Mouse (Mus musculus) hindbrain, embryonic 15.5 days (tissue): ENCODE data around the gene Zfp386. TPM values are rescaled to one million over a fixed set of nuclear protein-coding genes. Genes with fewer than 3 reads are reported as not detected.

ENCODE experiments used
- ATAC-seq: fragments of 200-750 bp; cut with Nextera tagmentation; 2 replicates; pipeline ENCODE4 v1.8.0; 2017; ENCODE audit warnings: low read depth, moderate number of reproducible peaks, moderate TSS enrichment; ENCODE audit not compliant: low FRiP score
- H3K27ac ChIP-seq: fragments of 300-500 bp; sonication (generic); replicated peaks from 2 replicates; pipeline ENCODE4 v1.5.1; 2015; ENCODE audit warnings: mild to moderate bottlenecking, inconsistent platforms
- H3K27me3 ChIP-seq: fragments of 300-500 bp; sonication (generic); 2 replicates; pipeline ENCODE4 v1.6.1; 2015; ENCODE audit warnings: control low read depth, inconsistent platforms
- H3K36me3 ChIP-seq: fragments of 300-500 bp; sonication (generic); 2 replicates; pipeline ENCODE4 v1.6.1; 2015; ENCODE audit warnings: control low read depth, inconsistent platforms
- H3K4me1 ChIP-seq: fragments of 300-500 bp; sonication (generic); replicated peaks from 2 replicates; pipeline ENCODE4 v1.6.1; 2015; ENCODE audit warnings: control low read depth, inconsistent platforms
- H3K4me2 ChIP-seq: fragments of 300-500 bp; sonication (generic); 2 replicates; pipeline ENCODE4 v1.6.1; 2015; ENCODE audit warnings: moderate library complexity, mild to moderate bottlenecking, inconsistent platforms
- H3K4me3 ChIP-seq: fragments of 300-500 bp; sonication (generic); 2 replicates; pipeline ENCODE4 v1.5.1; 2015; ENCODE audit warnings: mild to moderate bottlenecking, inconsistent platforms
- H3K9ac ChIP-seq: fragments of 300-500 bp; sonication (generic); 2 replicates; pipeline ENCODE4 v1.6.1; 2015; ENCODE audit warnings: inconsistent platforms
- H3K9me3 ChIP-seq: fragments of 300-500 bp; sonication (generic); 2 replicates; pipeline ENCODE4 v1.6.1; 2016; ENCODE audit warnings: control low read depth, inconsistent platforms
- WGBS: fragments of 180-500 bp; shearing (Covaris S2); methylation state at CpG from one replicate; pipeline ENCODE4 v1.1.7; 2015; 5-methylcytosine and 5-hydroxymethylcytosine counted together
- polyA plus RNA-seq: library from polyadenylated mRNA; unstranded; fragments of >200 nt; fragmentation: Nextera tagmentation; extraction: Ambion mirVana; gene quantifications from 2 replicates; pipeline ENCODE4 v1.2.1, GENCODE M21; 2015

Zfp386 gene
- polyA plus RNA-seq, 1 experiment from 2014 or later = 49.3 TPM

GRCm38 (mm10) chr12:116061561-116062193 is 14.2 kb downstream of the Zfp386 start:
- Histone ChIP-seq H3K4me3 (no peak overlapping the region), H3K27ac (no peak overlapping the region), H3K9ac (no peak overlapping the region), H3K4me2 (no peak overlapping the region), H3K27me3 (no peaks in the 10 kb centered on the region), H3K9me3 (peaks cover 40% of the 10 kb centered on the region), H3K36me3 (peaks cover 51% of the 10 kb centered on the region), H3K4me1 (no peaks in the 10 kb centered on the region)
- 100% methylated on average over 5 of the region's 5 CpGs for WGBS
- 0 out of 2 replicates have a peak, but pooled peaks have one; percentile 40 for ATAC-seq

- H3K4me2 ChIP-seq = no peak overlapping the region
- WGBS = 98% methylated on average over 2 of the region's 2 CpGs
- peaks cover 45% of the 10 kb centered on the region for H3K36me3 ChIP-seq
- no peak overlapping the region for H3K9ac ChIP-seq
- no peak overlapping the region for H3K27ac ChIP-seq
- H3K27me3 ChIP-seq = no peaks in the 10 kb centered on the region
- peaks cover 40% of the 10 kb centered on the region for H3K9me3 ChIP-seq
- ATAC-seq = peak; percentile 52; the same call in 1 of the 2 replicates
- no peaks in the 10 kb centered on the region for H3K4me1 ChIP-seq
- H3K4me3 ChIP-seq = no peak overlapping the region
Measured at GRCm38 (mm10) chr12:116062194-116062583, 14.7 kb downstream of the Zfp386 start.

- ATAC-seq = no peak
- H3K27ac ChIP-seq = no peak overlapping the region
- 99% methylated on average over 4 of the region's 4 CpGs for WGBS
Measured at GRCm38 (mm10) chr12:116063020-116063419, 15.5 kb downstream of the Zfp386 start.

GRCm38 (mm10) chr12:116071023-116071422 is 23.5 kb downstream of the Zfp386 start:
- H3K9me3 ChIP-seq = no peaks in the 10 kb centered on the region
- no peak overlapping the region for H3K9ac ChIP-seq
- H3K4me1 ChIP-seq = no peaks in the 10 kb centered on the region
- H3K4me3 ChIP-seq = no peak overlapping the region
- H3K27me3 ChIP-seq = peaks cover 4% of the 10 kb centered on the region; the same call in 1 of the 2 replicates
- peak; percentile 81 for ATAC-seq
- no peak overlapping the region for H3K4me2 ChIP-seq
- H3K27ac ChIP-seq = no peak overlapping the region
- H3K36me3 ChIP-seq = no peaks in the 10 kb centered on the region
- WGBS = 19% methylated on average over 3 of the region's 3 CpGs

More at GRCm38 (mm10) chr12:116063020-116063419, 15.5 kb downstream of the Zfp386 start:
- Histone ChIP-seq H3K36me3 (peaks cover 39% of the 10 kb centered on the region), H3K4me2 (no peak overlapping the region), H3K9ac (no peak overlapping the region), H3K4me3 (no peak overlapping the region), H3K9me3 (peaks cover 40% of the 10 kb centered on the region), H3K4me1 (no peaks in the 10 kb centered on the region), H3K27me3 (no peaks in the 10 kb centered on the region)

- peaks cover 19% of the 10 kb centered on the region; the same call in 1 of the 2 replicates for H3K27me3 ChIP-seq
- peak within 1 kb of the TSS; percentile 61 for H3K9ac ChIP-seq
- no peaks in the 10 kb centered on the region for H3K36me3 ChIP-seq
- peaks cover 9% of the 10 kb centered on the region for H3K4me1 ChIP-seq
- H3K4me2 ChIP-seq = peak within 1 kb of the TSS; percentile 95
- peak; percentile 93 for ATAC-seq
- no peaks in the 10 kb centered on the region for H3K9me3 ChIP-seq
- H3K4me3 ChIP-seq = peak within 1 kb of the TSS; percentile 61
- H3K27ac ChIP-seq = no peak within 1 kb of the TSS
- 5% methylated on average over 32 of the region's 33 CpGs for WGBS
Measured at GRCm38 (mm10) chr12:116077074-116077854, 29.7 kb downstream of the Zfp386 start, which contains the start of gene Vipr2. Gene Vipr2 (plus strand): TSS chr12:116077726.

GRCm38 (mm10) chr12:116077855-116078366 is 30.4 kb downstream of the Zfp386 start:
- WGBS = 1% methylated on average over 24 of the region's 24 CpGs
- no peak for ATAC-seq

GRCm38 (mm10) chr12:116083125-116083524 is 35.6 kb downstream of the Zfp386 start:
- no peak for ATAC-seq

More at GRCm38 (mm10) chr12:116077855-116078366, 30.4 kb downstream of the Zfp386 start:
- H3K4me1 ChIP-seq = peaks cover 9% of the 10 kb centered on the region
- H3K4me3 ChIP-seq = peak overlapping the region; percentile 61
- peak overlapping the region; percentile 61 for H3K9ac ChIP-seq
- H3K27ac ChIP-seq = no peak overlapping the region
- H3K9me3 ChIP-seq = no peaks in the 10 kb centered on the region
- H3K27me3 ChIP-seq = peaks cover 19% of the 10 kb centered on the region; the same call in 1 of the 2 replicates
- H3K36me3 ChIP-seq = no peaks in the 10 kb centered on the region
- peak overlapping the region; percentile 95 for H3K4me2 ChIP-seq

GRCm38 (mm10) chr12:116084294-116084693 is 36.8 kb downstream of the Zfp386 start:
- Histone ChIP-seq H3K36me3 (no peaks in the 10 kb centered on the region), H3K4me2 (no peak overlapping the region), H3K9me3 (no peaks in the 10 kb centered on the region), H3K4me1 (no peaks in the 10 kb centered on the region), H3K4me3 (no peak overlapping the region), H3K27me3 (no peaks in the 10 kb centered on the region), H3K9ac (no peak overlapping the region), H3K27ac (no peak overlapping the region)
- ATAC-seq = no peak
- 81% methylated on average over 2 of the region's 2 CpGs for WGBS

More at GRCm38 (mm10) chr12:116083125-116083524, 35.6 kb downstream of the Zfp386 start:
- Histone ChIP-seq H3K4me3 (no peak overlapping the region), H3K36me3 (no peaks in the 10 kb centered on the region), H3K4me1 (no peaks in the 10 kb centered on the region), H3K27me3 (peaks cover 5% of the 10 kb centered on the region; the same call in 1 of the 2 replicates), H3K27ac (no peak overlapping the region), H3K9me3 (no peaks in the 10 kb centered on the region), H3K4me2 (no peak overlapping the region), H3K9ac (no peak overlapping the region)
- 88% methylated on average over 6 of the region's 6 CpGs for WGBS

GRCm38 (mm10) chr12:116086951-116087600 is 39.6 kb downstream of the Zfp386 start:
- H3K4me2 ChIP-seq = no peak overlapping the region
- H3K9ac ChIP-seq = no peak overlapping the region
- H3K4me3 ChIP-seq = no peak overlapping the region
- 88% methylated on average over 5 of the region's 5 CpGs for WGBS
- no peaks in the 10 kb centered on the region for H3K9me3 ChIP-seq
- H3K27ac ChIP-seq = no peak overlapping the region
- H3K36me3 ChIP-seq = no peaks in the 10 kb centered on the region
- no peak for ATAC-seq
- no peaks in the 10 kb centered on the region for H3K4me1 ChIP-seq
- H3K27me3 ChIP-seq = no peaks in the 10 kb centered on the region

GRCm38 (mm10) chr12:116089836-116090235 is 42.3 kb downstream of the Zfp386 start:
- no peak for ATAC-seq
- WGBS = 83% methylated on average over 3 of the region's 3 CpGs
- Histone ChIP-seq H3K4me2 (no peak overlapping the region), H3K27me3 (no peaks in the 10 kb centered on the region), H3K27ac (no peak overlapping the region), H3K4me1 (no peaks in the 10 kb centered on the region), H3K9ac (no peak overlapping the region), H3K9me3 (no peaks in the 10 kb centered on the region), H3K36me3 (no peaks in the 10 kb centered on the region), H3K4me3 (no peak overlapping the region)

- no peak overlapping the region for H3K4me3 ChIP-seq
- H3K27ac ChIP-seq = no peak overlapping the region
- no peaks in the 10 kb centered on the region for H3K36me3 ChIP-seq
- H3K4me1 ChIP-seq = no peaks in the 10 kb centered on the region
- WGBS = 93% methylated on average over 14 of the region's 14 CpGs
- H3K9me3 ChIP-seq = no peaks in the 10 kb centered on the region
- no peak overlapping the region for H3K9ac ChIP-seq
- no peak for ATAC-seq
- no peak overlapping the region for H3K4me2 ChIP-seq
- H3K27me3 ChIP-seq = no peaks in the 10 kb centered on the region
Measured at GRCm38 (mm10) chr12:116094765-116095555, 47.4 kb downstream of the Zfp386 start.
